Mouse (Mus musculus) ES-E14 (cell line): ENCODE results near the gene Trpm7.

Source experiments
- CHD2 ChIP-seq: IDR thresholded peaks from 2 replicates; pipeline ENCODE4 v1.6.1; 2014; ENCODE audit warnings: mild to moderate bottlenecking, low read depth, low read length, inconsistent platforms
- MAFK ChIP-seq: IDR thresholded peaks from 2 replicates; pipeline ENCODE4 v1.6.1; 2014; ENCODE audit warnings: mild to moderate bottlenecking, low read depth, low read length, inconsistent platforms; ENCODE audit not compliant: insufficient read depth
- ZNF384 ChIP-seq: IDR thresholded peaks from 2 replicates; pipeline ENCODE4 v1.6.1; 2012; ENCODE audit warnings: low read depth, low read length, inconsistent platforms

DNA sequence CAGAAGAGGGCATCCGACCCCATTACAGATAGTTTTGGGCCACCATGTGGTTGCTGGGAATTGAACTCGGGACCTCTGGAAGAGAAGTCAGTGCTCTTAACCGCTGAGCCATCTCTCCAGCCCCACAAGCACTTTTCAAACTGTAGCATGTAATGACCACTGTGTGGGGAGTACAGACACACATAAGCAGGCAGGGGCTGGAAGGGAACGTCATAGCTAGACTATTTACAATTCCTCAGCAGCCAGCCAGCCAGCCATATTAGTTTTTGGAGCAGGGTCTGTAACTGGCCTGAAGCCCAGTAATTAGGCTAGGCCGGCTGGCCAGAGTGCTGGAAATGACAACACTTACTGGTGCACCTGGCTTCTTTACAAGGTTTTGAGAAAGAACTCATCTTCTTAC is 77.6 kb downstream of the Trpm7 start:
- TF ChIP-seq ZNF384: no peak
- no peak for TF ChIP-seq MAFK
- TF ChIP-seq CHD2: no peak
